Mouse (Mus musculus) inflammation-experienced regulatory T-cells (primary cell): Measurements from ENCODE around the gene Elavl1. TPM values are rescaled to one million over a fixed set of nuclear protein-coding genes. Genes with fewer than 3 reads are reported as not detected.

Experiments
- polyA plus RNA-seq, 2 experiments: library from polyadenylated mRNA; unstranded; fragments of 100-300 nt; shearing (Covaris generic); gene quantifications; one replicate each; pipeline ENCODE4 v1.2.1; 2017

Elavl1 gene
- polyA plus RNA-seq = 100 to 1,000 TPM; 202 to 259 TPM

GRCm38 (mm10) chr8:4324983-4325750 lies at the start of gene Elavl1, which contains the start of gene Ccl25:
Elavl1 (minus strand) TSS chr8:4325413.
Ccl25 (plus strand) TSS chr8:4325210.

GRCm38 (mm10) chr8:4275275-4276110 lies 49.7 kb downstream of the Elavl1 start, which contains the start of gene Timm44:
Timm44 (minus strand) TSS chr8:4275913.

DNA sequence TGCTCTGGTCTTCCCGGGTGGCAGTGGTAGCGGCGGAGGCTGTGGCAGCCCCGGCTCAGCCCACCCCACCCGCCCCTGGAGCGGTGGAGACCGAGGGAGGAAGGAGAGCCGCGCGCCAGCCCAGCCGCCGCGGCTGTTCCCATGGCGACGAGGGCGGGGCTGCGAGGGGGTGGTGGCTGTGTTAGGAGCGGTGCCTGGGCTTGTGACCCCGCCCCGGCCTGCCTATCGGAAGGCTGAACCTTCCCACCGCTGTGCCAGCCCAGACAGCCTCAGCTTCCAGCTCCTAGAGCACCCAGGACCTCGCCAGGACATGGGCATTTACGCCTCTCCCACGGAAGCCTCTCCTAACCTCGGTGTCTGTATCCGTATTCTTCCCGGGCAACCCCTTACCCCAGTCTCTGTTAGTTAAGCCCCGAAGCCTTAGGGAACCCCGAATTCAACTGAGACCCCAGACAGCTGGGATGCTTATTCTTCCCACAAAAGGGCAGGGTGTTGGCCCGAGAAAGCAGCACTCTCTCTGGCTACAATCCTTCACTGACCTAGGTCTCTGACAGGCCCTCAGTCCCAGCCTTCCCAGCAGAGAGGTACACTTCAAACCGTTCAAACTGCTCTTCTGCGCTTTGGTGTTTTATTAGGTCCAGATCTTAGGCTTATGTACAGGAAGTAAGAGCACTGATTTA lies 65.9 kb downstream of the Elavl1 start, which contains the start of gene Ctxn1:
Gene Ctxn1 (minus strand): TSS at position 150 of the 680 bp plus-strand sequence.

GRCm38 (mm10) chr8:4252934-4253841 lies 72.0 kb downstream of the Elavl1 start, which contains the start of gene Snapc2:
Snapc2 (plus strand) TSS chr8:4253080.

GRCm38 (mm10) chr8:4247951-4248540 lies 77.2 kb downstream of the Elavl1 start, which contains the start of gene Tgfbr3l:
Tgfbr3l (plus strand) TSS chr8:4248214.

DNA sequence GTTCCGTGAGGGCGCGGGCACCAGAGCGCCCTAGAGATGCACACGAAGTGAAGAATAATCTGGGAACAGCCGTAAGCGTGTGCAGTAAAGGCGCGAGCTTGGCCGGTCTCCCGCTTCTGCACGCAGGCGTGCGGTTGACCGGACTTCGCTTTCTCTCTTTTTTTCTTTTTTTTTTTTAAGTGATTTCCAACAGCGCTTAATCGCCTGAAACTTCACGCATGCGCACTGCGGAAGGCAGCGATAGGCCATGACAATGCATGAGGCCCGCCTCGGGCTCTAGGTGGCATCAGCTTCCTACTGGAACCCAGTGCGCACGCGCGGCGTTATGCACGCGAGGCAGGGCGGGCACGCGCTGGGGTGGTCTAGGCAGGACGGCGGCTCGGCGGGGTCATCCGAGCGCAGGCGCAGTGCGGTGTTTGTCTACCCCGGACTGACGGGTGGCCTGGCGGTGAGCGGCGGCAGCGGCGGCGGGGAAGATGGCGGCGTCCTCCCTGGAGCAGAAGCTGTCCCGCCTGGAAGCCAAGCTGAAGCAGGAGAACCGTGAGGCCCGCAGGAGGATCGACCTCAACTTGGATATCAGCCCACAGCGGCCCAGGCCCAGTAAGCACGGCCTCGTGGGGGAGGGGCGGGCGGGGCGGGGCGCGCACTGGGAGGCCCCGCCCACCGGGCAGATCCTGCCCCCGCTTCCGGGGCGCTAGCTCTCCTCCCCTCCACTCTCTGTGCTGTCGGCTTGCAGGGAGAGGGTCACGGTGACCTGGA lies 86.6 kb downstream of the Elavl1 start, which contains the start of the genes Map2k7 and Gm49320:
Gene Map2k7 (plus strand): TSS at position 307 of the 759 bp plus-strand sequence.
Gene Gm49320 (plus strand): TSS at position 432 of the 759 bp plus-strand sequence.

Other genes starting within 250 kb of the Elavl1 start
- gene Cd209f, start 219.6 kb downstream of the Elavl1 start, polyA plus RNA-seq = 1 to 10 TPM in 1 of 2 experiments, not detected in 1; 1.3 TPM
- 1 to 10 TPM in 1 of 2 experiments, under 1 TPM in 1; 0.34 to 1.9 TPM for gene Cd209g, start 191.3 kb downstream of the Elavl1 start, polyA plus RNA-seq
- 10 to 100 TPM; 15.1 to 18.0 TPM for gene Evi5l, start 158.8 kb downstream of the Elavl1 start, polyA plus RNA-seq
- gene Prr36, start 108.0 kb downstream of the Elavl1 start, polyA plus RNA-seq = under 1 TPM; 0.35 to 0.44 TPM
- gene Lrrc8e, start 98.6 kb downstream of the Elavl1 start, polyA plus RNA-seq = 1 to 10 TPM in 1 of 2 experiments, under 1 TPM in 1; 0.18 to 3.5 TPM
- gene Map2k7, start 86.7 kb downstream of the Elavl1 start, polyA plus RNA-seq = 10 to 100 TPM; 58.6 to 68.9 TPM
- gene Gm49320, start 86.5 kb downstream of the Elavl1 start, polyA plus RNA-seq = under 1 TPM; 0.24 to 0.29 TPM
- gene Tgfbr3l, start 77.2 kb downstream of the Elavl1 start, polyA plus RNA-seq = 1 to 10 TPM; 5.8 to 6.7 TPM
- 10 to 100 TPM; 24.2 to 38.1 TPM for gene Snapc2, start 72.3 kb downstream of the Elavl1 start, polyA plus RNA-seq
- gene Ctxn1, start 66.1 kb downstream of the Elavl1 start, polyA plus RNA-seq = under 1 TPM; 0.60 to 0.93 TPM
- 10 to 100 TPM; 56.1 to 70.3 TPM for gene Timm44, start 49.5 kb downstream of the Elavl1 start, polyA plus RNA-seq
- 10 to 100 TPM; 11.4 to 17.2 TPM for gene Ccl25, start 203 bp downstream of the Elavl1 start, polyA plus RNA-seq
- gene Cers4, start 167.6 kb upstream of the Elavl1 start, polyA plus RNA-seq = 10 to 100 TPM; 50.7 to 76.7 TPM